Mouse (Mus musculus): ENCODE data around the gene Otol1. TPM values are rescaled to one million over a fixed set of nuclear protein-coding genes. Genes with fewer than 3 reads are reported as not detected.

Gene Otol1
- not detected for total RNA-seq (2021)
- long read RNA-seq, experiment 1, result 0 reads
- long read RNA-seq, experiment 2, result 0 reads

- no peak for DNase-seq
- intact Hi-C loops (cut with DNase I), result no loop called here
Observed at GRCm38 (mm10) chr3:70007313-70007712, at the start of gene Otol1. Gene Otol1, plus strand, starts transcription at chr3:70007613.

- intact Hi-C loops (cut with DNase I), result no loop called here
- DNase-seq, result peak; percentile 9 to 38
Observed at GRCm38 (mm10) chr3:69962187-69962586, 45.2 kb upstream of the Otol1 start.

- intact Hi-C loops (cut with DNase I), result no loop called here
- no peak for DNase-seq
Observed at GRCm38 (mm10) chr3:69971482-69972097, 35.8 kb upstream of the Otol1 start.

- intact Hi-C loops (cut with DNase I), result no loop called here
- no peak for DNase-seq
Observed at GRCm38 (mm10) chr3:69978092-69978491, 29.3 kb upstream of the Otol1 start.

- intact Hi-C loops (cut with DNase I), result no loop called here
- DNase-seq, result no peak
Observed at GRCm38 (mm10) chr3:69993806-69994205, 13.6 kb upstream of the Otol1 start.

- DNase-seq, result no peak
- intact Hi-C loops (cut with DNase I), result no loop called here
Observed at GRCm38 (mm10) chr3:70001540-70001939, 5.9 kb upstream of the Otol1 start.

GRCm38 (mm10) chr3:70003126-70003764, 4.2 kb upstream of the Otol1 start:
- DNase-seq, result no peak
- intact Hi-C loops (cut with DNase I), result no loop called here

- intact Hi-C loops (cut with DNase I), result no loop called here
- no peak for DNase-seq
Observed at GRCm38 (mm10) chr3:70003955-70004354, 3.5 kb upstream of the Otol1 start.

- DNase-seq, result no peak
Observed at GRCm38 (mm10) chr3:70004379-70004778, 3.0 kb upstream of the Otol1 start.

GRCm38 (mm10) chr3:70012641-70013040, 5.2 kb downstream of the Otol1 start:
- intact Hi-C loops (cut with DNase I), result no loop called here

More at GRCm38 (mm10) chr3:70004379-70004778, 3.0 kb upstream of the Otol1 start:
- intact Hi-C loops (cut with DNase I), result no loop called here

GRCm38 (mm10) chr3:70026605-70027004, 19.2 kb downstream of the Otol1 start:
- no peak for DNase-seq
- intact Hi-C loops (cut with DNase I), result no loop called here

More at GRCm38 (mm10) chr3:70012641-70013040, 5.2 kb downstream of the Otol1 start:
- no peak for DNase-seq

GRCm38 (mm10) chr3:70029260-70029659, 21.8 kb downstream of the Otol1 start:
- no peak for DNase-seq
- intact Hi-C loops (cut with DNase I), result no loop called here

GRCm38 (mm10) chr3:70035593-70035992, 28.2 kb downstream of the Otol1 start:
- no peak for DNase-seq

More at GRCm38 (mm10) chr3:70035593-70035992, 28.2 kb downstream of the Otol1 start:
- intact Hi-C loops (cut with DNase I), result no loop called here

Other genes starting within 250 kb of the Otol1 start
- not detected for gene Sptssb, start 147.7 kb upstream of the Otol1 start, total RNA-seq (2021)